Mouse (Mus musculus): ENCODE results near the gene Spsb4. TPM values are rescaled to one million over a fixed set of nuclear protein-coding genes. Genes with fewer than 3 reads are reported as not detected.

Gene Spsb4
- polyA plus RNA-seq, 2 experiments from 2014 or later = 0.22 TPM; not detected in 1

Other genes starting within 250 kb of the Spsb4 start
- gene Pxylp1, start 126.2 kb downstream of the Spsb4 start, polyA plus RNA-seq (2017; shearing (Covaris generic)) = 10 to 100 TPM; 10.5 to 11.5 TPM
- 10 to 100 TPM; 50.2 to 59.9 TPM for gene Slc25a36, start 92.3 kb upstream of the Spsb4 start, polyA plus RNA-seq (2017; shearing (Covaris generic))